Mouse (Mus musculus) limb, embryonic 14.5 days (tissue): ENCODE results near the gene Fmo2. TPM values are rescaled to one million over a fixed set of nuclear protein-coding genes. Genes with fewer than 3 reads are reported as not detected.

ENCODE experiments used
- ATAC-seq: fragments of 200-750 bp; cut with Nextera tagmentation; 2 replicates; pipeline ENCODE4 v1.8.0; 2017; ENCODE audit warnings: low read depth, moderate number of reproducible peaks, moderate TSS enrichment; ENCODE audit not compliant: low FRiP score
- DNase-seq: peaks from one replicate; pipeline ENCODE4 v3.0.0-alpha.2; 2015; ENCODE audit warnings: low spot score
- H3K27ac ChIP-seq: fragments of 300-500 bp; sonication (generic); replicated peaks from 2 replicates; pipeline ENCODE4 v1.5.1; 2014; ENCODE audit warnings: low read depth, mild to moderate bottlenecking, low read length, moderate library complexity, mixed read lengths
- H3K27me3 ChIP-seq: fragments of 300-500 bp; sonication (generic); 2 replicates; pipeline ENCODE4 v1.6.1; 2014; ENCODE audit warnings: low read length, mixed read lengths; ENCODE audit not compliant: control insufficient read depth, insufficient read depth
- H3K36me3 ChIP-seq: fragments of 300-500 bp; sonication (generic); 2 replicates; pipeline ENCODE4 v1.6.1; 2014; ENCODE audit warnings: mild to moderate bottlenecking, low read length, moderate library complexity, mixed read lengths; ENCODE audit not compliant: control insufficient read depth, insufficient read depth
- H3K4me1 ChIP-seq: fragments of 300-500 bp; sonication (generic); 2 replicates; pipeline ENCODE4 v1.6.1; 2014; ENCODE audit warnings: antibody characterized with exemption, low read length, mixed read lengths; ENCODE audit not compliant: control insufficient read depth, insufficient read depth
- H3K4me2 ChIP-seq: fragments of 300-500 bp; sonication (generic); replicated peaks from 2 replicates; pipeline ENCODE4 v1.6.1; 2014; ENCODE audit warnings: low read depth, mild to moderate bottlenecking, low read length, moderate library complexity; ENCODE audit not compliant: severe bottlenecking
- H3K4me3 ChIP-seq: fragments of 300-500 bp; sonication (generic); replicated peaks from 2 replicates; pipeline ENCODE4 v1.5.1; 2014; ENCODE audit warnings: low read length
- H3K9ac ChIP-seq: fragments of 300-500 bp; sonication (generic); 2 replicates; pipeline ENCODE4 v1.6.1; 2014; ENCODE audit warnings: mild to moderate bottlenecking, low read depth, low read length, moderate library complexity; ENCODE audit not compliant: severe bottlenecking
- H3K9me3 ChIP-seq: fragments of 300-500 bp; sonication (generic); 2 replicates; pipeline ENCODE4 v1.6.1; 2016; ENCODE audit warnings: low read length; ENCODE audit not compliant: control insufficient read depth
- POLR2A ChIP-seq: fragments of 200-500 bp; IDR thresholded peaks from 2 replicates; pipeline ENCODE4 v1.8.0; 2012; ENCODE audit warnings: inconsistent platforms, mild to moderate bottlenecking, moderate library complexity, borderline replicate concordance; ENCODE audit not compliant: insufficient read depth, insufficient read length; ENCODE audit errors: extremely low read depth
- WGBS: fragments of 180-500 bp; shearing (Covaris S2); extraction: QIAGEN DNeasy Blood & Tissue Kit; methylation state at CpG from one replicate; pipeline ENCODE4 v1.1.7; 2014; 5-methylcytosine and 5-hydroxymethylcytosine counted together
- polyA plus RNA-seq, 2 experiments: library from polyadenylated mRNA; depleted of rRNA in 1 of 2; stranded (reverse) in 1 of 2; unstranded in 1 of 2; fragments of >200 nt; fragmentation: Nextera tagmentation in 1 of 2; extraction: Ambion mirVana in 1 of 2; gene quantifications; 2 replicates each; pipeline versions ENCODE4 v1.2.1 to v1.2.3; 2012 to 2014

Gene Fmo2
- polyA plus RNA-seq, 2 experiments = 1.5 to 2.1 TPM

DNA sequence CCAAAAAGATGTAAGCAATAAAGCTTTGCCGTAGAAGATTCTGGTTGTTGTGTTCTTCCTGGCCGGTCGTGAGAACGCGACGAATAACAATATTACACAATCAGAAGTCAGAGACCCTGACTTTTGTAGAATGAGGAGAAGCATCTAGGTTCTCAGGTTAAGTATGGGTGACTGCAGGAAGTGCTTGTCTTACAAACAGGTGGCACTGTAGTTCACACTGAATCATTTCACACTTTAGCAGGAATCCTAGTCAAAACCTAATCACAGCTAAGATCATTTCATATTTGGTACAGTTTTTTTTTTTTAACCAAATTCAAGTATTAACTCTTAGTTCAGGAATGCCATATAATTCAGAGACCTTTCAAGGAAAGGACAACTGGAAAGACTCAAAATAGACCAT lies 51.0 kb downstream of the Fmo2 start:
- Histone ChIP-seq H3K4me2 (no peak overlapping the region), H3K9ac (no peak overlapping the region), H3K9me3 (no peaks in the 10 kb centered on the region), H3K4me3 (no peak overlapping the region), H3K36me3 (no peaks in the 10 kb centered on the region), H3K4me1 (no peaks in the 10 kb centered on the region), H3K27ac (no peak overlapping the region), H3K27me3 (no peaks in the 10 kb centered on the region)
- DNase-seq (no peak), ATAC-seq (no peak)
- WGBS = 96% methylated on average over 6 of the region's 6 CpGs
- no peak for TF ChIP-seq POLR2A

DNA sequence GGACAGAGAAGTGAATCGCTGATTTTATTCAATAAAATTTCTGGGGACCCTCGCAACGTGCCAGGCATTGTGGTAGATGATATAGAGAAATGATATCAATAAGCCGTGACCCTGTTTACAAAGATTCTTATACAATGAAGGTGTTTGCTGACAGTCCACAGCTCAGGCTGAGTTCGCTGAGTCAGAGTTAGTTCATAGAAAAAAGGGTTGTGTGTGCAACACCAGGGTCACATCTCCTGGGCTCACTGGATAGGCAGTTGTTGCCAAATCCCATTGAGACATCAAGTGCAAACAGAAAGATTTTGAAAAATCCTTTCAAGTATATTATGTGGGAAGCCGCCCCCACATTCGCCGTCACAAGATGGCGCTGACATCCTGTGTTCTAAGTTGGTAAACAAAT lies 58.3 kb downstream of the Fmo2 start:
- Histone ChIP-seq H3K4me2 (no peak overlapping the region), H3K27me3 (no peaks in the 10 kb centered on the region), H3K4me3 (no peak overlapping the region), H3K27ac (no peak overlapping the region), H3K9me3 (no peaks in the 10 kb centered on the region; the same call in 1 of the 2 replicates), H3K9ac (no peak overlapping the region), H3K4me1 (no peaks in the 10 kb centered on the region), H3K36me3 (no peaks in the 10 kb centered on the region)
- TF ChIP-seq POLR2A = no peak
- ATAC-seq (no peak), DNase-seq (no peak)
- 95% methylated on average over 9 of the region's 9 CpGs for WGBS

DNA sequence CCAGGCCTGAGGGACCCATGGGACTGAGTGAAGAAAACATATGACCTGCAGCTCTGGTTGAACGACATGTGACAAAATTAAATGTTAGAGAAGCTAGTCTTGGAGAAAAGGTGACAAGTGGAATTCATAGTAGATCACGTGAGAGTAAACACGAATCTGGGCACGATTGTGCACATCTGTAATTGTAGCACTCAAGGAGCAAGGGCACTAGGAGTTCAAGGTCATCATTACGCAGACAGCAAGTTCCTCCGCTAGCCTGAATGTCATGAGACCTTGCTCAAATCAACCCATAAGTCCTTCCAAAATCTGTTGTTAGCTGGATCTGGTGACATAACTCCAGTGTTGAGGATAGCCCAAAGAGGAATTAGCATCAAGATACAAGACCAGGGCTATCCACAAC lies 59.5 kb downstream of the Fmo2 start:
- Histone ChIP-seq H3K27ac (no peak overlapping the region), H3K9ac (no peak overlapping the region), H3K36me3 (no peaks in the 10 kb centered on the region), H3K27me3 (no peaks in the 10 kb centered on the region), H3K4me2 (no peak overlapping the region), H3K4me3 (no peak overlapping the region), H3K4me1 (0 out of 2 replicates have a peak, but pooled peaks cover 2% of the 10 kb centered on the region), H3K9me3 (no peaks in the 10 kb centered on the region; the same call in 1 of the 2 replicates)
- no peak for TF ChIP-seq POLR2A
- DNase-seq = no peak
- WGBS = 93% methylated on average over 6 of the region's 6 CpGs
- no peak for ATAC-seq

DNA sequence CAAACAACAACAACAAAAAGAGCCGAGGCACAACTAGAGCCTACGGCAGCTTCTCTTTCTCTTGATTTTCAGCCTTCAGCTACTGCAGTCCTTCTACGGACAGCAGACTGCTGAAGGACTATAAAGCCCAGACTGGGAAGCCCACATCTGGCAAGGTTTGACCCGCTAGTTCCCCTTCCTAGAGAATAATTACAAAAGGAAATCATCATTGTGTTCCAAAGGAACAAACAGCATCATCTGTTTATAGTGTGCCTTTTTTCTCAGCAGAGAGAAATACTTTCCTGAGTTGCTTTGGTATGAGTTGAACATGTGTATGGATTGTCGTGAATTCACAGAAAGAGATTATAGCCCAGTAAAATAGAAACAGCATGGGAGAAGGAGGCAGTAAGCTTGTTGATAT lies 64.2 kb downstream of the Fmo2 start:
- no peak for TF ChIP-seq POLR2A

DNA sequence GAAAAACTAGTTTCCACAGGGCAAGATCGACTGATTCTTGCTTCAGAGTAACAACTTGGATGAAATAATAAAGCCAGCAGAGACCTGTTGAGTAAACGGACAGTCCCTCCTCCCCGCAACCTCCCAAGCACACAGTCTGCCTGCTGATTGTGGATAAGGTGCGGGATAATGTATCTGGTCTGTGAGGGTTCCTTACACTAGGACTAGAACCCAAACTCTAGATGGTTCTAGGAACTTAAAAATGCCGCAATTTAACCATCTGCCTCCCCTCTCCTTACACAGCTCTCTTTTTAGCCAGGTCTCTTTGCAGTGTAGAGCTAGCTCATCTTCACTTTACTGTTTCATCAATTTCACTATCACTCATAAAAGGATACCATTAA lies 66.0 kb downstream of the Fmo2 start:
- no peak overlapping the region for H3K27ac ChIP-seq
- no peaks in the 10 kb centered on the region for H3K27me3 ChIP-seq
- ATAC-seq (no peak), DNase-seq (no peak)
- no peak overlapping the region for H3K4me3 ChIP-seq
- no peaks in the 10 kb centered on the region; the same call in 1 of the 2 replicates for H3K9me3 ChIP-seq
- no peak overlapping the region for H3K9ac ChIP-seq
- 51% methylated on average over 5 of the region's 5 CpGs for WGBS
- 0 out of 2 replicates have a peak, but pooled peaks cover 5% of the 10 kb centered on the region for H3K4me1 ChIP-seq
- TF ChIP-seq POLR2A = no peak
- H3K4me2 ChIP-seq = no peak overlapping the region; the same call in 1 of the 2 replicates
- no peaks in the 10 kb centered on the region for H3K36me3 ChIP-seq

More for the DNA sequence above, 64.2 kb downstream of the Fmo2 start:
- no peaks in the 10 kb centered on the region for H3K36me3 ChIP-seq
- H3K4me3 ChIP-seq = no peak overlapping the region
- no peaks in the 10 kb centered on the region; the same call in 1 of the 2 replicates for H3K9me3 ChIP-seq
- H3K27me3 ChIP-seq = no peaks in the 10 kb centered on the region
- H3K27ac ChIP-seq = no peak overlapping the region
- 53% methylated on average over 5 of the region's 5 CpGs for WGBS
- DNase-seq = no peak
- H3K4me1 ChIP-seq = 0 out of 2 replicates have a peak, but pooled peaks cover 5% of the 10 kb centered on the region
- no peak overlapping the region for H3K4me2 ChIP-seq
- ATAC-seq = no peak
- no peak overlapping the region for H3K9ac ChIP-seq
